Mouse (Mus musculus): Measurements from ENCODE around the gene Colec11. TPM values are rescaled to one million over a fixed set of nuclear protein-coding genes. Genes with fewer than 3 reads are reported as not detected.

Gene Colec11
- polyA plus RNA-seq, 1 experiment from 2014 or later, result 2.7 TPM

DNA sequence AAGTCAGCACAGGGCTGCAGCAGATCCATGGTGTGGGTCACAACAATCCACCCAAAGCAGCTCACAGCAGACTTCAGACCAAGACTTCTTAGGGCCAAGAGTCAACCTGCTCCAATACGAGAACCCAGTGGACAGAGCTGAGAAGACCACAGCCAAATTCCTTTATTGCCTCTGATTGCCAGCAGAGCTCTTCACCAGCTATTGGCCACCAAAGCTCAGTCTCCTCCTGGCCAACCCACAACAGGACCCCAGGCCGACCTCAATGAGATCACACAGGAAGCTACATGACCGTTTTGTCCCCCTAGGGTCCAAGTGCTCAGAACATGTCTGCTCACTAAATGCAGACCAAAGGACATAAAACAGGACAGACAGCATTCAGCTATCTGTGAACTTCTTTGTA lies 25.1 kb downstream of the Colec11 start:
- no peaks in the 10 kb centered on the region for H3K36me3 ChIP-seq
- no peak overlapping the region for H3K9ac ChIP-seq
- no peak overlapping the region for H3K4me3 ChIP-seq
- H3K9me3 ChIP-seq, result no peaks in the 10 kb centered on the region
- no peak overlapping the region for H3K27ac ChIP-seq
- ATAC-seq (ENCODE audit: borderline replicate concordance, extremely low read depth, low FRiP score, low TSS enrichment), result no peak
- H3K4me2 ChIP-seq, result no peak overlapping the region
- peaks cover 11% of the 10 kb centered on the region; the same call in 1 of the 2 replicates for H3K4me1 ChIP-seq
- H3K27me3 ChIP-seq, result no peaks in the 10 kb centered on the region
- 50% methylated on average over 3 of the region's 3 CpGs for WGBS

DNA sequence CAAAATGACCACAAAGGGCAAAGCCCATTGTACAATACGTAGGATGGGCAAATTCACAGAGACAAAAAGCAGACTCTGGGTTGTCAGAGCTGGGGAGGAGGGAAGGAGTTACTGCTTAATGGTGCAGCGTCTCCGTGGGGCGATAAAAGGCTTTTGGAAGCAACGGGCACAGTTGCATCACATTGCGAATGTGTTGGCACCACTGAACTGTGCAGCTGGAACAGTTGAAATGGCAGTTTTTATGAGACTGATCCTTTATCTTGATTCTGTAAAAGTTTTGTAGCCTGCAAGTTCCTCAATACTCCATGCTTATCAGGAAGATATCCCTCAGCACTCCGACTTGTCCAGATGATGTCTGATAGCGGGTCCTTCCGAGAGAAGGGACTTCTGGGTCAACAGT lies 25.5 kb downstream of the Colec11 start:
- WGBS, result 59% methylated on average over 9 of the region's 9 CpGs
- no peak overlapping the region for H3K4me2 ChIP-seq
- no peak for ATAC-seq (ENCODE audit: borderline replicate concordance, extremely low read depth, low FRiP score, low TSS enrichment)
- H3K4me1 ChIP-seq, result peaks cover 11% of the 10 kb centered on the region; the same call in 1 of the 2 replicates
- no peak overlapping the region for H3K9ac ChIP-seq
- H3K9me3 ChIP-seq, result no peaks in the 10 kb centered on the region
- no peaks in the 10 kb centered on the region for H3K36me3 ChIP-seq
- H3K27me3 ChIP-seq, result no peaks in the 10 kb centered on the region
- H3K4me3 ChIP-seq, result no peak overlapping the region
- no peak overlapping the region for H3K27ac ChIP-seq

DNA sequence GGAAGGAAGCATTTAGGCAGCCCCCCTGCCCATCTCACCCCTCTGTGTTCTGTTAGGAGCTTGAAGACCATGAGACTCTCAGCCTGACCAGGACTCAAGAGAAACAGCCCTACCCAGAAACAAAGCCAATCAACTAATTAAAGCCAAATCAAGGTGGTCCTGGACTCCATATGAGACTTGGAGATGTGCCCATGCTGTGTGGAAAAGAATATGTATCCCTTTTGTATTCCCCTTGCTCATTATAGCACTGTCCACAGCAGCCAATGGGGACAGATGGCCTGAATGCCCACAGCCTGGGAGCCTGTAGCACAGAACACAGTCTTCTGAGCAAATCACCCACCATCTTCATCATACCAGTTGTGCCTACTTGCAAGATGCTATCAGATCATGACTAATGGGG lies 26.3 kb downstream of the Colec11 start:
- H3K27ac ChIP-seq, result no peak overlapping the region
- no peaks in the 10 kb centered on the region for H3K9me3 ChIP-seq
- 0 out of 2 replicates have a peak, but pooled peaks cover 7% of the 10 kb centered on the region for H3K4me1 ChIP-seq
- H3K4me2 ChIP-seq, result no peak overlapping the region
- H3K9ac ChIP-seq, result no peak overlapping the region
- no peaks in the 10 kb centered on the region for H3K36me3 ChIP-seq
- H3K27me3 ChIP-seq, result no peaks in the 10 kb centered on the region
- no peak overlapping the region for H3K4me3 ChIP-seq
- no peak for ATAC-seq (ENCODE audit: borderline replicate concordance, extremely low read depth, low FRiP score, low TSS enrichment)

DNA sequence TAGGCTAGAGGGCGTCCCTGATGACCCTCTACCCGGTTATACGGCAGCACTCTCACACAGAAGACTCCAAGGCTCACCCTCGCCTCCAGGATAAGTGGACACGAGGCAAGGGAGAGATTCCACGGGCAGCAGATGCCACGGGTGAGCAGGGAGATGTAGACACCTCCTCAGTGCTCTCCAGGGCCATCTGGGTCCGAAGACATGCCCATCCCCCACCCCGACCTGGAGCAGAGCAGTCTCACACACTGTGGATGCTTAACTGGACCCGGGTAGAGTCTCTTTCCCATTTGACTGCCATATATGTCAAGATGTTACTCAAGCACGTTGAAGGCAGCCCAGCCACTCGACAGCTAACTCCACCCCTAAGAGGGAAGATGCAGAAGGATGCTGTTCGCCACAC lies 32.7 kb downstream of the Colec11 start:
- H3K4me2 ChIP-seq, result no peak overlapping the region
- peaks cover 9% of the 10 kb centered on the region for H3K4me1 ChIP-seq
- H3K27me3 ChIP-seq, result peaks cover 6% of the 10 kb centered on the region; the same call in 1 of the 2 replicates
- H3K9me3 ChIP-seq, result no peaks in the 10 kb centered on the region
- H3K36me3 ChIP-seq, result no peaks in the 10 kb centered on the region
- H3K9ac ChIP-seq, result no peak overlapping the region
- 32% methylated on average over 13 of the region's 13 CpGs for WGBS
- H3K27ac ChIP-seq, result no peak overlapping the region
- peak; percentile 21; the same call in 1 of the 2 replicates for ATAC-seq (ENCODE audit: borderline replicate concordance, extremely low read depth, low FRiP score, low TSS enrichment)
- H3K4me3 ChIP-seq, result no peak overlapping the region

DNA sequence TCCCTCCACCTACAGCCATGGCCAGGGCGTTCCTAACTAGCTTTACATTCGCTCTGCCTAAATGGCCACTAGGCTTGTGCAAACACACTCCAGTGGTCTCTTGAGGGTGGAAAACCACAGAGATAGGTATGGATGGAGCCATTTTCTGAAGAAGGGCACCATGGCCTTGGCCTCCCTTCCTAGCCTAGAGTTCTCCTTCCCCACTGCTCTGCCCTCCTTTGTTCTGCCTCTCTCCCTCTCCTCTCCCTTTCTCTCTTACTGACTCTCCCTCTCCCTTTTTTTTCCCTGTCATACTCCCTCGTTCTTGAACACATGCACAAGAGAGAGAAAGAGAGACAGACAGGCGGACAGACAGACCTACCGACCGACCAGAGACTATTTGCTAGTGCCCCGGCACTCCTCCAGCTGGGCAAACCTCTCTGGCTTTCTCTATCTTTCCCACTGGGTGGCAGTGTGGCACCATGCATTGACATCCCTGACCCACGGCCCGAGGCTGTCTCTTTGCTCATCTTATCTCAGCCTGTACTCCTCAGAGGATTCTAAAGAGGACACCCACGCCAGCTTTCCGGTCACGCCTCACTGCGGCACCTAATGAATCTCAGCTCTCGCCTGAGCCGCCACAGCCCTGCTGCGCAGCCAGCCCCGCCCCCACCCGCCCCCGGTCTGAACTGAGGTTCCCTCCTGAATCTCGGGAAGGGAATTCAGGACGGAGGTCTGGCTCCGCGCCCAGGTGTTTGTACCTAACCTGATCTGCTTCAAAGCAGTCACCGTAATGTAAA lies 33.9 kb downstream of the Colec11 start:
- no peak overlapping the region for H3K27ac ChIP-seq
- 6% methylated on average over 24 of the region's 24 CpGs for WGBS
- no peaks in the 10 kb centered on the region for H3K36me3 ChIP-seq
- no peaks in the 10 kb centered on the region for H3K9me3 ChIP-seq
- peak; percentile 87 for ATAC-seq (ENCODE audit: borderline replicate concordance, extremely low read depth, low FRiP score, low TSS enrichment)
- no peak overlapping the region for H3K9ac ChIP-seq
- H3K4me3 ChIP-seq, result peak overlapping the region; percentile 36
- peaks cover 9% of the 10 kb centered on the region for H3K4me1 ChIP-seq
- peaks cover 6% of the 10 kb centered on the region; the same call in 1 of the 2 replicates for H3K27me3 ChIP-seq
- H3K4me2 ChIP-seq, result peak overlapping the region; percentile 68

DNA sequence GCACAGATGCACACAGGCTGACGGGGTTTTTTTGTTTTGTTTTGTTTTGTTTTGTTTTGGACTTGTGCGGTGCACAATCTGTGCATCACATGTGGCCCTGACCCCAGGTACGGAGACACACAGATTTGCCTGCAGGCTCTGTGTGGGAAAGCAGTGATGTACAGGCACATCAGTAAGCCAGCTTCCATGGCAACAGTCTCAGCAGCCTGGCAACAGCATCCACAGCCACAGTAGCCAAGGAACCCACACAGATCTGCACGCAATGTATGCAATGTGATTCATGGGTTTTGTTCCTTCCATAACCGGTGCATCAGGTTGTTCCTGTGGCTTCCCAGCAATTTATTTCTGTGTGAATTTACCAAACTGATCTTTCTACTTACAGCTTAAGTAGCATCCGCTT lies 35.2 kb downstream of the Colec11 start:
- H3K36me3 ChIP-seq, result no peaks in the 10 kb centered on the region
- no peak overlapping the region for H3K4me2 ChIP-seq
- H3K27me3 ChIP-seq, result peaks cover 6% of the 10 kb centered on the region; the same call in 1 of the 2 replicates
- H3K4me3 ChIP-seq, result no peak overlapping the region
- no peak overlapping the region for H3K27ac ChIP-seq
- no peak for ATAC-seq (ENCODE audit: borderline replicate concordance, extremely low read depth, low FRiP score, low TSS enrichment)
- WGBS, result 77% methylated on average over 6 of the region's 6 CpGs
- H3K9me3 ChIP-seq, result no peaks in the 10 kb centered on the region
- no peak overlapping the region for H3K9ac ChIP-seq
- H3K4me1 ChIP-seq, result peaks cover 9% of the 10 kb centered on the region

DNA sequence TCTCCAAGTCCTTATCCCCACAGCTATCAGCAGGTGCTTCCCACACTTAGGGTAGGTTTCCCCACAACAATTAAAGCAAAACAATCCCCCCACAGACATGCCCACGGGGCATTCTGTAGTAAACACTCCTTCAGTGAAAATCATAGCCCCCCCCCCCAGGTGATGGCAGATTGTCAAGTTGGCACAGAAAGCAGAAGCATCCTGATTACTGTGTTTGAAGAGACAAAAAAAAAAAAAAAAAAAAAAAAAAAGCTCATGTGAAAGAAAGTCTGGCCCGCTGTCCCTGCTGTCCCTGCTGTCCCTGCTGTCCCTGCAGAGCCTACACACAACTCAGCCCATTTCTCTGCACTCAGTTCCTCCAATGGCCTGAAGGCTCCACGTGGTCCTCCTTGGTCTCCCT lies 39.1 kb downstream of the Colec11 start:
- ATAC-seq (ENCODE audit: borderline replicate concordance, extremely low read depth, low FRiP score, low TSS enrichment), result no peak
- no peaks in the 10 kb centered on the region for H3K4me1 ChIP-seq
- H3K36me3 ChIP-seq, result no peaks in the 10 kb centered on the region
- no peak overlapping the region for H3K4me2 ChIP-seq
- H3K4me3 ChIP-seq, result no peak overlapping the region
- H3K9ac ChIP-seq, result no peak overlapping the region
- no peaks in the 10 kb centered on the region for H3K9me3 ChIP-seq
- 46% methylated on average over 3 of the region's 3 CpGs for WGBS
- H3K27ac ChIP-seq, result no peak overlapping the region
- H3K27me3 ChIP-seq, result no peaks in the 10 kb centered on the region

DNA sequence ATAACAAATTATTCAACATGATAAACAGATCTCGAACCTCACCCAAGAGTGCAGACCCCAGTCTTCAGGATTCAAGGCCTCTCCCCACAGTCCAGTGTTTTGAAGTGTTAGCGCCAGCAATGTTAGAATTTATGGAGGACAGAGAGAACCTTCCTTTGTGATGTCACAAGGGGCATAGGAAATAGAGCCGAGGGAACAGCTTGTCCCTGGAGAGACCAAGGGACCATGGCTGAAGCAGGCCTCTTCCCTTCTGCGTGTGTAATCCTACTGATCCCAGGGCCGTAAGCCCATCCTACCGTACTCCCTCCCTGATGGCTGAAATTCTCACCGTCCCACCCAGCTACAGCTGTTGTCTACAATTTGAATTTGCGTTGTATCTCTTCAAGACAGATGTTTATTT lies 40.8 kb downstream of the Colec11 start, which contains the start of gene Allc:
TSS of gene Allc (minus strand) at position 101 of the 400 bp plus-strand sequence.
- Histone ChIP-seq H3K36me3 (no peaks in the 10 kb centered on the region), H3K27me3 (no peaks in the 10 kb centered on the region), H3K4me3 (no peak within 1 kb of the TSS), H3K4me1 (no peaks in the 10 kb centered on the region), H3K9ac (no peak within 1 kb of the TSS), H3K9me3 (no peaks in the 10 kb centered on the region), H3K27ac (no peak within 1 kb of the TSS), H3K4me2 (no peak within 1 kb of the TSS)
- no peak for ATAC-seq (ENCODE audit: borderline replicate concordance, extremely low read depth, low FRiP score, low TSS enrichment)
- 63% methylated on average over 8 of the region's 8 CpGs for WGBS

DNA sequence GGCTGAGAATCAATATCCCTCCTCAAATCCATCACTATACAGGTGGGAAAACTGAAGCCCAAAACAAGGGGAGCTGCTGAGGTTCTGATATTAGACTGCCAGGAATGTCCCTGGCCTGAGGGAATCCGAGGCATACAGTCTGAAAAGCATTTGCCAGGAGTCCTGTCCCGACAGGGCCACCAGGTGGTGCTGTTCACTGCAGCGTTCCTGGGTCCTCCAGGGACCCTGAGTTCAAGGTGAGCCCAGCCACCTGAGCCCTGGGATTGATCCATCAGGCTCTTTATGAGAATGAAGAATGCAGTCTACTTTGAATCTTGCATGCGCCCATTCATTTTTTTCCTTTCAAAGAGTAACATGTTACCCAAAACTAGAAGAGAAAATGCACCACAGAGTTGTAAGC lies 44.0 kb downstream of the Colec11 start:
- ATAC-seq (ENCODE audit: borderline replicate concordance, extremely low read depth, low FRiP score, low TSS enrichment), result no peak
- Histone ChIP-seq H3K4me2 (no peak overlapping the region), H3K27me3 (no peaks in the 10 kb centered on the region), H3K9me3 (no peaks in the 10 kb centered on the region), H3K4me1 (no peaks in the 10 kb centered on the region), H3K9ac (no peak overlapping the region), H3K4me3 (no peak overlapping the region), H3K36me3 (no peaks in the 10 kb centered on the region), H3K27ac (no peak overlapping the region)
- WGBS, result 30% methylated on average over 4 of the region's 4 CpGs

DNA sequence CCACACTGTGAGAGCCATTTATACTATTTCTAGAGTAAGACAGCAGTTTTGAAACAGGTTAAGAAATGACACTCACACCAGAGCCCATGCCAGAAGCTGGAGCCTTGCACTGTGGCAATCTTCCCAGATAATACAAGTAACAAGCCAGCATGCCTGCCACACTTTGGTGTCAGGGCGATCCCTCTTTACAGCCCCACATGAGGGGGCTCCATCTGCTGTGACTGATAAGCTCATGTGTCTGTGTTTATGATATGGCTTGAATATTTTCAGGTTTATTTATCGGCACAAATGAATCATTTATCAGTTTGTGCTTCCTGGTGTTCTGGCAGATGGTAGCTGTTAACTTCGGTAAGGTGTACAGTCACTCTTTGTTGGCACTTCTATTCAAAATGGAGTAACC lies 45.0 kb downstream of the Colec11 start:
- no peak overlapping the region for H3K9ac ChIP-seq
- no peaks in the 10 kb centered on the region for H3K36me3 ChIP-seq
- 64% methylated on average over 3 of the region's 3 CpGs for WGBS
- H3K27ac ChIP-seq, result no peak overlapping the region
- H3K4me3 ChIP-seq, result no peak overlapping the region
- no peaks in the 10 kb centered on the region for H3K4me1 ChIP-seq
- H3K4me2 ChIP-seq, result no peak overlapping the region
- H3K9me3 ChIP-seq, result no peaks in the 10 kb centered on the region
- ATAC-seq (ENCODE audit: borderline replicate concordance, extremely low read depth, low FRiP score, low TSS enrichment), result no peak
- no peaks in the 10 kb centered on the region for H3K27me3 ChIP-seq

DNA sequence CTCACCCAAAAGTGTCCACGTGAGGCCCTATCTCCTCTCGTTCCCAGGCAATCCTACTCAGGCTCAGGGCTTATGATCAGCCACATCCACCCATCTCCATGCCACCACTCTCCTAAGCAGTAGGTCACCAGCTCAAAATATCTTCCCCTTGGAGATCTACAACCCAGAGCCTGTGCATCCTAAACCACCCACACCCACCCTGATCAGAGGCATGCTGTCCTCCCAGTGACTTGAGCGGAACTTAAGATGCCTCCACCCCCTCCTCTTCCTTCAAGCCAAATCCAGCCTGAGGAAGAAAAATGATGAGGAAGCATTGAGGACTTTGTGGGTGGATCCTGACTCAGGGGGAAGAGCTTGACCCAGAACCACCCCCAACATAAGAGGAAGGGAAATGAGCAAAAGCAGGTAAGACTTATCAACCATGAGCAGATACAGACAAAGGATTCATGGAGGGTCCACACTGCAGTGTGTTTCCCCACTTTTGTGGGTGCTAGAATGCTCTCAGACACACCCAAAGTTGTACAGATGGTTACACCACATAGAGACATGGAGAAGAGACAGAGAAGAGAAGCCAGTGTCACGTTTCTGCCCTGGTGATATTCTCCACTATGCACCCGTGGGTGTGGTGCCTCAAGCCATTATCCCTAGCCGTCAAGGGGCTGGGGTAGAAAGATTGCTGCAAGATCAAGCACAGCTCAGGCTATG lies 47.7 kb downstream of the Colec11 start:
- ATAC-seq (ENCODE audit: borderline replicate concordance, extremely low read depth, low FRiP score, low TSS enrichment), result no peak
- H3K27ac ChIP-seq, result no peak overlapping the region
- no peak overlapping the region for H3K9ac ChIP-seq
- no peaks in the 10 kb centered on the region for H3K36me3 ChIP-seq
- no peak overlapping the region for H3K4me2 ChIP-seq
- 64% methylated on average over 6 of the region's 6 CpGs for WGBS
- H3K27me3 ChIP-seq, result no peaks in the 10 kb centered on the region
- no peak overlapping the region for H3K4me3 ChIP-seq
- no peaks in the 10 kb centered on the region for H3K9me3 ChIP-seq
- no peaks in the 10 kb centered on the region for H3K4me1 ChIP-seq

DNA sequence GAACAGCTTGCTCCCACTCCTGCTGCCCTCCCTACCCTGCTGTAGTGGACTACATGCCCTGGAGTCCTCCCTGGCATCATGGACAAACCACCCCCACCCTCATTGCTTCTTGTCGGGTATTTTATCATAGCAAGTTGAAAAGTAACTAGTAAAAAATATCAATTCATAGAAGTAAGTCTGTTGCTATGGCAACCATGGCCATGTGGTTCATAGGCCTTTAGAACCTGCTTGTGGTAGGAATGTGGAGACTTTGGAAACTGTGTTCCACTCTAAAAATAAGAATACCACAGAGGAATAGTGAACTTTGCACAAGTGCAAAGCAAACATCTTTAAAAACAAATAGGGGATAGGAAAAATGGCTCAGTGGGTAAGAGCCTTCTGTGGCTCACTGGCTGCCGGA lies 50.9 kb downstream of the Colec11 start:
- H3K4me2 ChIP-seq, result no peak overlapping the region
- 62% methylated on average over 2 of the region's 2 CpGs for WGBS

More for the DNA sequence above, 50.9 kb downstream of the Colec11 start:
- Histone ChIP-seq H3K36me3 (no peaks in the 10 kb centered on the region), H3K9me3 (no peaks in the 10 kb centered on the region), H3K27ac (no peak overlapping the region), H3K4me1 (no peaks in the 10 kb centered on the region), H3K4me3 (no peak overlapping the region), H3K27me3 (no peaks in the 10 kb centered on the region), H3K9ac (no peak overlapping the region)
- no peak for ATAC-seq (ENCODE audit: borderline replicate concordance, extremely low read depth, low FRiP score, low TSS enrichment)

Measured in lung, embryonic 15.5 days (tissue).